Mouse (Mus musculus): ENCODE data around the gene Pcdh15.

DNA sequence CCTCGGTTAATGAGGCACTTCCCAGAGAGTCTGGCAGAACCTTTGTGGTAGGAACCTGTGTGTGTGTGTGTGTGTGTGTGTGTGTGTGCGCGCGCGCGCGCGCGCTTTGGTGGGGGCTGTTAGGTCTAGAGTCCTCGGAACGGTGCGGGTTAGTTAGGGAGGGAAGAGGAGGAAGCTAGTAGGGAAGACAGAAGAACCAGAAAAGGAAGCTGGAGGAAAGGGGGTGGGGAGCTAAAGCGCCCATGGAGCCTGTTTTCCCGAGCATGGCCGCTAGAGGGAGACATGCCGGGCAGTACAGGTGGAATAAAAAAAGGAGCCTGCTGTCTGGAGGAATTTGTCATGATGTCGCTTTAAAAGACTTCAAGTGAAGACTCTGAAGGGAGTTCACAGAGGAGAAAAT, 1.2 kb upstream of the Pcdh15 start:
- TF ChIP-seq CTCF (IDR thresholded peaks at IDR 0.05; ENCODE audit: low read depth, low read length): peak; percentile 62
- TF ChIP-seq POLR2A (IDR thresholded peaks at IDR 0.05; ENCODE audit: insufficient read depth, low read length): no peak

Measured in ES-Bruce4 (cell line).